Comparison of ENCODE assay signal across 13 mouse cellular contexts in genomic region chr13:56352839-56353605, GRCm38 (mm10). TPM values are rescaled to one million over a fixed set of nuclear protein-coding genes. Genes with fewer than 3 reads are reported as not detected.
A peak's percentile ranks its signal among the peaks of the same experiment; 100 is the strongest.
DNase-seq lines count a peak whose midpoint lies in the region; ATAC-seq and TF ChIP-seq lines count a peak whose summit lies in the region.
"Had no signal": no experiment of that assay in that cellular context is flagged by ENCODE, and none has a peak within 500 bp of the region (broad histone marks: within the 10 kb centered on the region; RNA-seq: fewer than 3 reads in every experiment).

No protein-coding gene starts in this region.

- H3K4me1 ChIP-seq in limb, embryonic 13.5 days: peaks cover 39% of the 10 kb centered on the region
- no peaks in the 10 kb centered on the region for H3K4me1 ChIP-seq in hindbrain, postnatal 0 days (ENCODE audit: insufficient read depth, low read length)

- H3K4me3 ChIP-seq in layer of hippocampus, adult 2 months: no peak overlapping the region
- H3K4me3 ChIP-seq in limb, embryonic 13.5 days: no peak overlapping the region
- no peak overlapping the region for H3K4me3 ChIP-seq in hindbrain, postnatal 0 days (ENCODE audit: low read length)

- no peak overlapping the region for H3K9ac ChIP-seq in limb, embryonic 13.5 days
- no peak overlapping the region for H3K9ac ChIP-seq in hindbrain, postnatal 0 days (replicated peaks; ENCODE audit: low read length)
- H3K9ac ChIP-seq: liver, embryonic 14.5 days had no signal

- WGBS in limb, embryonic 13.5 days: 95% methylated on average over 12 of the region's 12 CpGs
- 92% methylated on average over 12 of the region's 12 CpGs for WGBS in hindbrain, postnatal 0 days

- no peak for TF ChIP-seq CTCF in layer of hippocampus, adult 2 months (conservative IDR thresholded peaks at IDR 0.05)
- no peak for TF ChIP-seq CTCF in hindbrain, postnatal 0 days (IDR thresholded peaks at IDR 0.05; ENCODE audit: low read depth)

- H3K27ac ChIP-seq in layer of hippocampus, adult 2 months: no peak overlapping the region
- peak overlapping the region; percentile 94 for H3K27ac ChIP-seq in limb, embryonic 13.5 days
- no peak overlapping the region for H3K27ac ChIP-seq in hindbrain, postnatal 0 days
- H3K27ac ChIP-seq: liver, embryonic 14.5 days had no signal

- peak; percentile 70 for DNase-seq in adrenal gland, adult 2 months
- DNase-seq in adrenal gland, postnatal 4 days (ENCODE audit: low spot score in 2 of 2): no peak
- peak; percentile 42 for DNase-seq in layer of hippocampus, adult 11-12 months (ENCODE audit: low spot score)
- DNase-seq in layer of hippocampus, adult 2 months (ENCODE audit: low spot score in 2 of 2): no peak
- DNase-seq in monocyte, adult 2 months (ENCODE audit: low read depth in 1 of 2, low spot score in 2 of 2): peak; percentile 54 to 74
- no peak for DNase-seq in hindbrain, postnatal 0 days (ENCODE audit: low spot score)
- no peak for DNase-seq in neural tube, embryonic 10.5 days (ENCODE audit: extremely low spot score, low spot score)
- DNase-seq: cerebellum, postnatal 10 days; thymus, adult 2 months had no signal

- H3K27me3 ChIP-seq in limb, embryonic 13.5 days: no peaks in the 10 kb centered on the region
- no peaks in the 10 kb centered on the region for H3K27me3 ChIP-seq in hindbrain, postnatal 0 days (ENCODE audit: insufficient read depth, low read length)

- no peak overlapping the region for H3K4me2 ChIP-seq in limb, embryonic 13.5 days (replicated peaks)
- no peak overlapping the region for H3K4me2 ChIP-seq in hindbrain, postnatal 0 days (ENCODE audit: low read depth, low read length)

- no peak for ATAC-seq in limb, embryonic 13.5 days (ENCODE audit: low FRiP score, low read depth)
- no peak for ATAC-seq in hindbrain, postnatal 0 days
- ATAC-seq: midbrain, embryonic 16.5 days had no signal

- H3K9me3 ChIP-seq in limb, embryonic 13.5 days: no peaks in the 10 kb centered on the region
- no peaks in the 10 kb centered on the region for H3K9me3 ChIP-seq in hindbrain, postnatal 0 days (ENCODE audit: low read length)

- no peaks in the 10 kb centered on the region for H3K36me3 ChIP-seq in limb, embryonic 13.5 days
- H3K36me3 ChIP-seq in hindbrain, postnatal 0 days (ENCODE audit: insufficient read depth, low read length): no peaks in the 10 kb centered on the region

RNA-seq across cellular contexts. Expression of gene Cxcl14, which starts 56.7 kb away (rescaled TPM):
- total RNA-seq in adrenal gland, adult 2 months (2021): 10 to 100 TPM; 49.3 to 65.0 TPM
- 55.9 and 59.6 TPM in 2 replicates for polyA plus RNA-seq in adrenal gland, adult 2 months (2012; rRNA removed)
- 10 to 100 TPM; 28.0 to 30.1 TPM for total RNA-seq in adrenal gland, postnatal 4 days (2021)
- total RNA-seq in layer of hippocampus, adult 2 months (2021): 100 to 1,000 TPM; 123 to 125 TPM
- polyA plus RNA-seq in limb, embryonic 13.5 days (2015; fragmentation: Nextera tagmentation; extraction: Ambion mirVana): 497 and 573 TPM in 2 replicates
- 17.5 and 20.2 TPM in 2 replicates for total RNA-seq in hindbrain, postnatal 0 days (2014; rRNA removed)
- 19.2 and 19.9 TPM in 2 replicates for polyA plus RNA-seq in hindbrain, postnatal 0 days (2015; fragmentation: Nextera tagmentation; extraction: Ambion mirVana)
- total RNA-seq: MEL had no signal

Comparison
In these comparisons a context has a peak if more than half of its experiments do, and no peak if none do; other contexts are left out.
1. DNase-seq: peak in adrenal gland, adult 2 months (single experiment), layer of hippocampus, adult 11-12 months (single experiment) and monocyte, adult 2 months (2 of 2); none in adrenal gland, postnatal 4 days (0 of 2), layer of hippocampus, adult 2 months (0 of 2), hindbrain, postnatal 0 days (single experiment) and neural tube, embryonic 10.5 days (single experiment).